Mouse (Mus musculus) hindbrain, postnatal 0 days (tissue): Measurements from ENCODE around the gene Usf2. TPM values are rescaled to one million over a fixed set of nuclear protein-coding genes. Genes with fewer than 3 reads are reported as not detected.

Experiments used
- ATAC-seq: fragments of 200-750 bp; cut with Nextera tagmentation; 2 replicates; pipeline ENCODE4 v1.8.0; 2017; ENCODE audit warnings: mild to moderate bottlenecking, moderate TSS enrichment, moderate library complexity
- DNase-seq: peaks from one replicate; pipeline ENCODE4 v3.0.0-alpha.2; 2015; ENCODE audit warnings: low spot score
- H3K27ac ChIP-seq: fragments of 300-500 bp; sonication (generic); 2 replicates; pipeline ENCODE4 v1.5.1; 2014; ENCODE audit warnings: mild to moderate bottlenecking
- H3K27me3 ChIP-seq: fragments of 300-500 bp; sonication (generic); 2 replicates; pipeline ENCODE4 v1.6.1; 2014; ENCODE audit warnings: low read length, mixed read lengths; ENCODE audit not compliant: insufficient read depth
- H3K36me3 ChIP-seq: fragments of 300-500 bp; sonication (generic); 2 replicates; pipeline ENCODE4 v1.6.1; 2014; ENCODE audit warnings: low read length, mixed read lengths; ENCODE audit not compliant: insufficient read depth
- H3K4me1 ChIP-seq: fragments of 300-500 bp; sonication (generic); 2 replicates; pipeline ENCODE4 v1.6.1; 2014; ENCODE audit warnings: antibody characterized with exemption, low read length, mixed read lengths; ENCODE audit not compliant: insufficient read depth
- H3K4me2 ChIP-seq: fragments of 300-500 bp; sonication (generic); 2 replicates; pipeline ENCODE4 v1.6.1; 2014; ENCODE audit warnings: low read depth, mild to moderate bottlenecking, low read length, moderate library complexity, mixed read lengths
- H3K4me3 ChIP-seq: fragments of 300-500 bp; sonication (generic); 2 replicates; pipeline ENCODE4 v1.5.1; 2014; ENCODE audit warnings: low read length
- H3K9ac ChIP-seq: fragments of 300-500 bp; sonication (generic); replicated peaks from 2 replicates; pipeline ENCODE4 v1.6.1; 2014; ENCODE audit warnings: mild to moderate bottlenecking, low read length, moderate library complexity, mixed read lengths
- H3K9me3 ChIP-seq: fragments of 300-500 bp; sonication (generic); 2 replicates; pipeline ENCODE4 v1.6.1; 2016; ENCODE audit warnings: low read length, mixed read lengths
- CTCF ChIP-seq: IDR thresholded peaks from 2 replicates; pipeline ENCODE4 v1.5.1; 2016; ENCODE audit warnings: antibody characterized with exemption, control low read depth, low read depth
- WGBS: fragments of 180-500 bp; shearing (Covaris S2); extraction: QIAGEN DNeasy Blood & Tissue Kit; methylation state at CpG from one replicate; pipeline ENCODE4 v1.1.7; 2014; 5-methylcytosine and 5-hydroxymethylcytosine counted together
- polyA plus RNA-seq: library from polyadenylated mRNA; unstranded; fragments of >200 nt; fragmentation: Nextera tagmentation; extraction: Ambion mirVana; gene quantifications from 2 replicates; pipeline ENCODE4 v1.2.1, GENCODE M21; 2015
- total RNA-seq: library from RNA; depleted of rRNA; stranded (reverse); fragments of >200 nt; gene quantifications from 2 replicates; pipeline ENCODE4 v1.2.3, GENCODE M21; 2014

The Usf2 gene
- total and polyA plus RNA-seq, 2 experiments from 2014 or later = 28.0 to 114 TPM

DNA sequence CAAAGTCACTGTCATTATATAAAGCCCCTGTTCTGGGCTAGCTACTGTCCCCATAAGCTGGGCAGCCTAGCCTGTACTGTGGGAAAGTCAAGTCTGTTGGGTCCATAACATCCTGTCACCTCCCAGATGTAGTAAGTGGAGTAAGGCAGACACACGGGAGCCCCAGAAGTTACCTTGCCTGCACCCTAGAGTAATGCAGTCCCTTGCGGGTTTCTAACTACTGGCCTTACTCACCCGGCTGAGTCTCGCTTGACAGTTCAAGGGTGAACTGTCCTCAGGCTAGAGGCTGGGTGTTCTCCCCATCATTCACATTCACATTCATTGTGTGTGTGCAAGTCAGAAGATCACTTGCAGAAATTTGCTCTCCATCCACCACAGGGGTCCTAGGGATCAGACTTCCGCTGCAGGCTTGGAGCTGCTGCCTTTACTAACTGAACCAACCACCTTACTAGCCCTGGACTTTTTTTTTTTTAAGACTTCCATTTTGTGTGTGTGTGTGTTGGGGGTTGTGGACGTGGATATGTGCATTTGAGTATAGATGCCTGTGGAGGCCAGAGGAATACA lies 3.3 kb upstream of the Usf2 start:
- H3K27me3 ChIP-seq = no peaks in the 10 kb centered on the region
- no peak for TF ChIP-seq CTCF
- H3K4me1 ChIP-seq = peaks cover 14% of the 10 kb centered on the region
- no peak overlapping the region for H3K27ac ChIP-seq
- no peak overlapping the region for H3K9ac ChIP-seq
- no peak overlapping the region for H3K4me3 ChIP-seq
- DNase-seq (no peak), ATAC-seq (no peak)
- no peak overlapping the region for H3K4me2 ChIP-seq
- no peaks in the 10 kb centered on the region for H3K9me3 ChIP-seq
- no peaks in the 10 kb centered on the region for H3K36me3 ChIP-seq
- WGBS = 90% methylated on average over 6 of the region's 6 CpGs

DNA sequence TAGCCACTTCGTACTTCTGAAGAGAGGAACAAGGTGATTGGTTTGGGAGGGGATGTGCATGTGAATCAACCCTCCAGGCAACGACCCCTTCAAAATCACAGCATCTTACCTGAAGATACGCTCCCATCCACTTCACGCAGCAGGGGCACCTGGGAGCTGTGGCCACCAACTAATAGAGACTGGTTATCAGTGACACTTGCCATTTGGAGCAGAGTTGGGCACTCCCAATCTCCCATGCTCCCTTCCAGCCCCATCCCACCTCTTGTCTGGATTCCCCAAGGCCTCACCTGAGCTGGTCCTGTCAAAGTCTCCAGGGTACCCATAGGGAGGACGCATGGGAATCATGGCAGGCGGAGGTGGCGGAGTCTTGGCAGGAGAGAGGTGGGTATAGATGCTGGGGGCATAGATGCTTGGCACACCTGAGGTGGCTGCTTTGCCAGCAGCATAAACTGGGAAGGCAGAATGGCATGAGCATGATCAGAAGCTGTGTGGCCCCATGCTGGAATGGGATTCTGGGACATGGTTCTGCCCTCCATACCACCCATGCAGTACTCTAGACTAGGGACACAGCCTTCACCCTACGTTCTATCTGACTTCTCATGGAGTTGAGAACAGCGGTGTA lies 2.4 kb upstream of the Usf2 start:
- Histone ChIP-seq H3K4me2 (no peak overlapping the region), H3K27ac (no peak overlapping the region), H3K9ac (no peak overlapping the region), H3K27me3 (no peaks in the 10 kb centered on the region), H3K4me3 (no peak overlapping the region), H3K36me3 (peaks cover 8% of the 10 kb centered on the region), H3K9me3 (no peaks in the 10 kb centered on the region), H3K4me1 (peaks cover 15% of the 10 kb centered on the region)
- ATAC-seq (no peak), DNase-seq (no peak)
- TF ChIP-seq CTCF = no peak
- over 99% methylated on average over 9 of the region's 9 CpGs for WGBS

DNA sequence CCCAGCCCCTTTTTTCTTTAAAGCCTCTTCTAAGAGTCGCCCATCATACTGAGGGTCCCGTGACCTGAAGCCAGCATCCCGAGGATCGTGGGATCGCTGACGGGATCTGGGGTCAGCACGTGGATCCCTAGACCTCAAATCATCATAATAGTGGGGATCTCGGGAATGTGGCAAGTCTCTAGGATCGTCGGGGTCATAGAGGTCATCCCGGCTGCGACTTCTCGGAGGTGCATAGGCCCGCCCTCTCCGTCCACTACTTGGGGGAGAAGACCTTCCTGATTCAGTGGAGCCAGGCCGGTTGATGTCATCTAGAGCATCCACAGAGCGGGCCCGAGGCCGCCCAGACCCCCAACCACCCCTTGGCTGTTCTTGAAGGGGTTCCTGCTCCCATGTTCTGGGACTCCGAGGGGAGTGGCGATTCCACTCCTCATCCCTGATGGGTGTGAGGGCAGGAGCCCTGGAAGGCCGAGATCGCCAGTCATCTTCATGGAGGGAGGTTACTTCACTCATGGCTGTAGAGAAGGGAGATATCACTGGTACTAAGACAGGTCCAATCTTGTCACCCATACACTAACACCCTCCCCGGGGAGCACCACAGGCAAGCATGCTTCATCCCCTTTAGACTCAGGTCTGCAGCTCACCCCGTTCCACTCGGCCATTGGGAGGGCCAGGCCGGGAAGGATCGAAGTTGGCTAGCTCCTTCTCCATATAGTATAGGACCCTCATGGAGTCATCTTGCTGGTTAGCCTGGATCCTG lies 1.7 kb upstream of the Usf2 start:
- Histone ChIP-seq H3K27ac (peak overlapping the region; percentile 98; the same call in 1 of the 2 replicates), H3K9me3 (no peaks in the 10 kb centered on the region), H3K4me2 (peak overlapping the region; percentile 86), H3K27me3 (no peaks in the 10 kb centered on the region), H3K4me3 (peak overlapping the region; percentile 74), H3K9ac (peak overlapping the region; percentile 98), H3K4me1 (peaks cover 15% of the 10 kb centered on the region), H3K36me3 (peaks cover 14% of the 10 kb centered on the region)
- no peak for TF ChIP-seq CTCF
- DNase-seq (no peak), ATAC-seq (no peak)
- WGBS = 72% methylated on average over 28 of the region's 28 CpGs

DNA sequence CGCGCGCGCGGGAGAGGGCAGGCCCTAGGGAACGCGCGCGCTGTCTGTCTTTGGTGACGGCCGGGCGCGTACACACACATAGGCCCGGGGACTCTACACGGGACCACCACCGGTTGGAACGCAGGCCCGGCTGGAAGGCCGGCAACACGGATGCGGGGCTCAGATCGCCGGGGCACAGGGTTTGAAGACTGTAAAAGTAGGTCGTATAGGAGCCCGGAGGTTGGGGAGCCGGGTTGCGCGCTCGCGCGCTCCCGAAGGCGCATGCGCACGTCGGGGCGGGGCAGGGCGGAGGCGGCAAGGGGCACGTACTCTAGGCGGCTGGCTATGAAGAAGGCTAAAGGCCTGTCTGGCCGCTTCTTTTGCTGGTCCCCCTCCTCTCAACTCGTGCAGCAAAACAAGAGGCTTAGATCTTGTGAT lies 772 bp upstream of the Usf2 start:
- H3K4me1 ChIP-seq = peaks cover 15% of the 10 kb centered on the region
- no peaks in the 10 kb centered on the region for H3K9me3 ChIP-seq
- no peak for TF ChIP-seq CTCF
- H3K9ac ChIP-seq = peak overlapping the region; percentile 98
- DNase-seq = peak; percentile 95
- no peaks in the 10 kb centered on the region for H3K27me3 ChIP-seq
- peak overlapping the region; percentile 98 for H3K27ac ChIP-seq
- ATAC-seq = peak; percentile 67
- peak overlapping the region; percentile 86 for H3K4me2 ChIP-seq
- peak overlapping the region; percentile 74 for H3K4me3 ChIP-seq
- under 1% methylated on average over 43 of the region's 43 CpGs for WGBS
- peaks cover 24% of the 10 kb centered on the region for H3K36me3 ChIP-seq

DNA sequence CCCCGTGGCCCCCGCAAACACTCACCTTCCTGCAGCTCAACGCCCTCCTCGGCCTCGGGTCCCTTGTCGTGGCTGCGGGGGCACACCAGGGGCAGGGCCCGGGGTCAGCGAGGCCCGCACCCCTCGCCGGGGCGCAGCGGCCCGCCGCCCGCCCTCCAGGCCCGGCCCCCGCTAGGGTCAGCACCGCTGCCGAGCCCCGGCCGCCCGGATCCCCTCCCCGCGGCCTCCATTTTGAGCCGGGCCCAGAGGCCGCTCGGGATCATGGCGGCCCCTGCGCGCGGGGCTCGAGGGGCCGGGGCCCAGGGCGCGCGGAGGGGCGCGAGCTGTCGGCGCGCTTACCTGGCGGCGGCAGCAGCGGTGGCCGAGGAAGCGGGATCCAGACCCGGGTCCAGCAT lies 249 bp downstream of the Usf2 start:
- no peaks in the 10 kb centered on the region for H3K9me3 ChIP-seq
- WGBS = 0% methylated on average over 18 of the region's 49 CpGs
- peaks cover 31% of the 10 kb centered on the region for H3K36me3 ChIP-seq
- H3K9ac ChIP-seq = peak overlapping the region; percentile 98
- peak; percentile 55 for ATAC-seq
- H3K27ac ChIP-seq = peak overlapping the region; percentile 98
- peak overlapping the region; percentile 86 for H3K4me2 ChIP-seq
- H3K4me3 ChIP-seq = peak overlapping the region; percentile 74
- TF ChIP-seq CTCF = no peak
- no peak for DNase-seq
- peaks cover 15% of the 10 kb centered on the region for H3K4me1 ChIP-seq
- no peaks in the 10 kb centered on the region for H3K27me3 ChIP-seq

DNA sequence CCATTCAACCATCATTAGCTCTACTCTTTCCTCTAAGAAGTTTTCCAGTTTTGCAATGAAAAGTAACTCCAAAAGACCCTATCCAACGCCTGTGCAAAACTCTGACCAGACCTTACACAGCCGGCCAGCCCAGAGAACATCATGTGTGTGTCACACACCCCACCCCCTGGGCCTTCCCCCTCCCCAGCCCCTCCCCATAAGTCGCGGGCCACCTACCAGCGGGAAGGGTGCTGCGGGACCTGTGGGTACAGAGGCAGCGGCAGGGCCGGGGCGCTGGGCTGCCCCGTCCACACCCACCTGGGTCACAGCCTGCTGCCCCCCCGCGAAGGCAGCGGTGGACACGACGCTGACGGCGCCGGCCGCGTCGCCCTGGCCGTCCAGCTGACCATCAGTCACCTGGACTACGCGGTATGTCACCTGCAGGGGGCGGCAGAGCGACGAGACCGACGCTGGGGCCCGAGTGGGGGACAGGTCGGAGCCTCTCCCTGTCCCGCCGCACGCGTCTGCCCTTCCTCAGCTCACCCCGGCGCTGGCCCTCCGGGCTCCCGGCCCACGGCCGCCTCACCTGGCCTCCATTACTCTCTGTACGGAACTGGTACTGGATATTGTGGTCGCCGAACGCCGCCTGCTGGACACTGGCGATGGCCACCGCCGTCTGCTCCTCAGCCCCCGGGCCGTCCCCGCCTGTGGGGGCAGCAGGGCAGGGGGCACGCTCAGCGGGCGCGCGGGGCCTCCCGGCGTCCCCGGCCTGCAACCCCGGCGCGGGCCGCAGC lies 833 bp downstream of the Usf2 start:
- DNase-seq = peak; percentile 89
- Histone ChIP-seq H3K4me3 (peak overlapping the region; percentile 74), H3K4me2 (peak overlapping the region; percentile 86), H3K27me3 (no peaks in the 10 kb centered on the region), H3K9me3 (no peaks in the 10 kb centered on the region), H3K4me1 (peaks cover 15% of the 10 kb centered on the region), H3K36me3 (peaks cover 31% of the 10 kb centered on the region), H3K9ac (peak overlapping the region; percentile 98), H3K27ac (peak overlapping the region; percentile 98)
- under 1% methylated on average over 48 of the region's 64 CpGs for WGBS
- TF ChIP-seq CTCF = peak; percentile 67
- ATAC-seq = peak; percentile 75
